Mouse (Mus musculus): ENCODE data around the gene Smc6.

DNA sequence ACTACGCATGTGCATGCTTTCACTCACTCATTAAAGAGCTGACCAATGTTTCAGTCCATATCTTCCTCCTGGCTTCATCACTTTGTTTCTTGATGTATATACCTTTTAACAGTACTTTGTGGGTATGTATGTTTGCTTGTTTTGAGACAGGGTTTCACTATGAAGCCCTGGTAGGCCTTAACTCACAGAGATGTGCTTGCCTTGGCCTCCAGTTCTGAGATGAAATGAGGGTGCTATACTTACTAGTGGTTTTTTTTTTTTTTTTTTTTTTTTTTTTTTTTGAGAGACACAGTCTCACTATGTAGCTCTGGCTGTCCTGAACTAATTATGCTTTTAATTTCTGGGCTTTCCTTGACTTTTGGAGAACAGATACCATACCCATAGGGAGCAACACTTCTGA lies 18.2 kb upstream of the Smc6 start:
- TF ChIP-seq CTCF (IDR thresholded peaks at IDR 0.05; ENCODE audit: low read depth, low read length) (no peak), POLR2A (IDR thresholded peaks at IDR 0.05; ENCODE audit: borderline replicate concordance, low read depth, low read length) (no peak)

All from bone marrow macrophage, adult 2 months (primary cell).